Mouse (Mus musculus) limb, embryonic 13.5 days (tissue): ENCODE data around the gene Rab6b. TPM values are rescaled to one million over a fixed set of nuclear protein-coding genes. Genes with fewer than 3 reads are reported as not detected.

Source experiments
- ATAC-seq: fragments of 200-750 bp; cut with Nextera tagmentation; 2 replicates; pipeline ENCODE4 v1.8.0; 2017; ENCODE audit warnings: low read depth, moderate number of reproducible peaks, moderate TSS enrichment; ENCODE audit not compliant: low FRiP score
- H3K27ac ChIP-seq: fragments of 300-500 bp; sonication (generic); 2 replicates; pipeline ENCODE4 v1.5.1; 2015; ENCODE audit warnings: inconsistent platforms, mild to moderate bottlenecking, moderate library complexity
- H3K27me3 ChIP-seq: fragments of 300-500 bp; sonication (generic); 2 replicates; pipeline ENCODE4 v1.6.1; 2015; ENCODE audit warnings: mild to moderate bottlenecking, inconsistent platforms
- H3K36me3 ChIP-seq: fragments of 300-500 bp; sonication (generic); 2 replicates; pipeline ENCODE4 v1.6.1; 2015; ENCODE audit warnings: inconsistent platforms, mild to moderate bottlenecking, moderate library complexity
- H3K4me1 ChIP-seq: fragments of 300-500 bp; sonication (generic); 2 replicates; pipeline ENCODE4 v1.6.1; 2015; ENCODE audit warnings: inconsistent platforms
- H3K4me2 ChIP-seq: fragments of 300-500 bp; sonication (generic); replicated peaks from 2 replicates; pipeline ENCODE4 v1.6.1; 2015; ENCODE audit warnings: inconsistent platforms, mild to moderate bottlenecking, moderate library complexity
- H3K4me3 ChIP-seq: fragments of 300-500 bp; sonication (generic); 2 replicates; pipeline ENCODE4 v1.5.1; 2015; ENCODE audit warnings: moderate library complexity, mild to moderate bottlenecking, inconsistent platforms
- H3K9ac ChIP-seq: fragments of 300-500 bp; sonication (generic); 2 replicates; pipeline ENCODE4 v1.6.1; 2015; ENCODE audit warnings: mild to moderate bottlenecking, inconsistent platforms
- H3K9me3 ChIP-seq: fragments of 300-500 bp; sonication (generic); 2 replicates; pipeline ENCODE4 v1.6.1; 2016; ENCODE audit warnings: inconsistent platforms
- WGBS: fragments of 180-500 bp; shearing (Covaris S2); methylation state at CpG from one replicate; pipeline ENCODE4 v1.1.7; 2015; 5-methylcytosine and 5-hydroxymethylcytosine counted together
- polyA plus RNA-seq: library from polyadenylated mRNA; unstranded; fragments of >200 nt; fragmentation: Nextera tagmentation; extraction: Ambion mirVana; gene quantifications from 2 replicates; pipeline ENCODE4 v1.2.1, GENCODE M21; 2015

Gene Rab6b
- polyA plus RNA-seq, 1 experiment from 2014 or later = 6.1 TPM

GRCm38 (mm10) chr9:103121546-103121945 is 10.0 kb downstream of the Rab6b start:
- no peak overlapping the region for H3K4me2 ChIP-seq
- WGBS = 86% methylated on average over 7 of the region's 7 CpGs
- H3K9ac ChIP-seq = no peak overlapping the region
- H3K27ac ChIP-seq = no peak overlapping the region
- no peaks in the 10 kb centered on the region for H3K27me3 ChIP-seq
- H3K9me3 ChIP-seq = no peaks in the 10 kb centered on the region
- no peak overlapping the region for H3K4me3 ChIP-seq
- no peak for ATAC-seq
- no peaks in the 10 kb centered on the region for H3K4me1 ChIP-seq
- no peaks in the 10 kb centered on the region; the same call in 1 of the 2 replicates for H3K36me3 ChIP-seq

GRCm38 (mm10) chr9:103124746-103125145 is 13.2 kb downstream of the Rab6b start:
- H3K4me2 ChIP-seq = no peak overlapping the region
- H3K9ac ChIP-seq = no peak overlapping the region
- ATAC-seq = no peak
- no peaks in the 10 kb centered on the region for H3K9me3 ChIP-seq
- H3K27ac ChIP-seq = no peak overlapping the region
- no peaks in the 10 kb centered on the region for H3K4me1 ChIP-seq
- WGBS = 90% methylated on average over 4 of the region's 4 CpGs
- no peaks in the 10 kb centered on the region for H3K27me3 ChIP-seq
- no peaks in the 10 kb centered on the region; the same call in 1 of the 2 replicates for H3K36me3 ChIP-seq
- H3K4me3 ChIP-seq = no peak overlapping the region

- Histone ChIP-seq H3K9me3 (no peaks in the 10 kb centered on the region), H3K4me1 (peaks cover 13% of the 10 kb centered on the region; the same call in 1 of the 2 replicates), H3K27me3 (no peaks in the 10 kb centered on the region), H3K4me2 (no peak overlapping the region), H3K4me3 (no peak overlapping the region), H3K9ac (no peak overlapping the region), H3K27ac (no peak overlapping the region), H3K36me3 (no peaks in the 10 kb centered on the region)
- no peak for ATAC-seq
- 31% methylated on average over 6 of the region's 6 CpGs for WGBS
Observed at GRCm38 (mm10) chr9:103133493-103134124, 22.0 kb downstream of the Rab6b start.

- Histone ChIP-seq H3K4me2 (no peak overlapping the region), H3K9ac (no peak overlapping the region), H3K4me3 (no peak overlapping the region), H3K27ac (no peak overlapping the region), H3K4me1 (peaks cover 14% of the 10 kb centered on the region; the same call in 1 of the 2 replicates), H3K9me3 (no peaks in the 10 kb centered on the region), H3K36me3 (no peaks in the 10 kb centered on the region), H3K27me3 (no peaks in the 10 kb centered on the region)
- 25% methylated on average over 9 of the region's 9 CpGs for whole genome bisulfite sequencing
- ATAC-seq = 0 out of 2 replicates have a peak, but pooled peaks have one; percentile 41
Observed at GRCm38 (mm10) chr9:103134450-103135030, 23.0 kb downstream of the Rab6b start.

GRCm38 (mm10) chr9:103139481-103139880 is 27.9 kb downstream of the Rab6b start:
- 0 out of 2 replicates have a peak, but pooled peaks cover 9% of the 10 kb centered on the region for H3K4me1 ChIP-seq
- no peak overlapping the region for H3K27ac ChIP-seq
- H3K27me3 ChIP-seq = no peaks in the 10 kb centered on the region
- WGBS = 63% methylated on average over 6 of the region's 6 CpGs
- H3K9ac ChIP-seq = no peak overlapping the region
- no peak overlapping the region for H3K4me2 ChIP-seq
- ATAC-seq = no peak
- H3K4me3 ChIP-seq = no peak overlapping the region
- no peaks in the 10 kb centered on the region for H3K9me3 ChIP-seq
- no peaks in the 10 kb centered on the region for H3K36me3 ChIP-seq

- no peak overlapping the region for H3K4me3 ChIP-seq
- no peak overlapping the region for H3K9ac ChIP-seq
- peaks cover 11% of the 10 kb centered on the region for H3K4me1 ChIP-seq
- H3K4me2 ChIP-seq = no peak overlapping the region
- H3K9me3 ChIP-seq = no peaks in the 10 kb centered on the region
- no peaks in the 10 kb centered on the region for H3K36me3 ChIP-seq
- no peak overlapping the region for H3K27ac ChIP-seq
- 82% methylated on average over 6 of the region's 6 CpGs for WGBS
- no peak for ATAC-seq
- no peaks in the 10 kb centered on the region for H3K27me3 ChIP-seq
Observed at GRCm38 (mm10) chr9:103140384-103140783, 28.8 kb downstream of the Rab6b start.

GRCm38 (mm10) chr9:103141266-103141665 is 29.7 kb downstream of the Rab6b start:
- WGBS = 87% methylated on average over 7 of the region's 7 CpGs

GRCm38 (mm10) chr9:103143881-103144280 is 32.3 kb downstream of the Rab6b start:
- Histone ChIP-seq H3K27me3 (no peaks in the 10 kb centered on the region), H3K4me1 (peaks cover 14% of the 10 kb centered on the region), H3K36me3 (no peaks in the 10 kb centered on the region), H3K4me3 (no peak overlapping the region), H3K9me3 (no peaks in the 10 kb centered on the region), H3K4me2 (no peak overlapping the region), H3K27ac (no peak overlapping the region), H3K9ac (no peak overlapping the region)
- 66% methylated on average over 4 of the region's 4 CpGs for WGBS
- no peak for ATAC-seq

More at GRCm38 (mm10) chr9:103141266-103141665, 29.7 kb downstream of the Rab6b start:
- Histone ChIP-seq H3K9me3 (no peaks in the 10 kb centered on the region), H3K36me3 (no peaks in the 10 kb centered on the region), H3K9ac (no peak overlapping the region), H3K27me3 (no peaks in the 10 kb centered on the region), H3K27ac (no peak overlapping the region), H3K4me1 (peaks cover 14% of the 10 kb centered on the region), H3K4me2 (no peak overlapping the region), H3K4me3 (no peak overlapping the region)
- ATAC-seq = no peak

- Histone ChIP-seq H3K27me3 (no peaks in the 10 kb centered on the region), H3K36me3 (no peaks in the 10 kb centered on the region), H3K27ac (no peak overlapping the region), H3K9ac (no peak overlapping the region), H3K4me1 (peaks cover 11% of the 10 kb centered on the region), H3K4me3 (no peak overlapping the region), H3K9me3 (0 out of 2 replicates have a peak, but pooled peaks cover under 1% of the 10 kb centered on the region), H3K4me2 (no peak overlapping the region)
- 18% methylated on average over 5 of the region's 5 CpGs for WGBS
- no peak for ATAC-seq
Observed at GRCm38 (mm10) chr9:103145351-103145750, 33.8 kb downstream of the Rab6b start.

- ATAC-seq = no peak
- 91% methylated on average over 10 of the region's 10 CpGs for WGBS
- H3K4me1 ChIP-seq = peaks cover 8% of the 10 kb centered on the region
- no peak overlapping the region for H3K4me3 ChIP-seq
- H3K9ac ChIP-seq = no peak overlapping the region
- no peaks in the 10 kb centered on the region for H3K27me3 ChIP-seq
- H3K4me2 ChIP-seq = no peak overlapping the region
- H3K27ac ChIP-seq = no peak overlapping the region
- H3K36me3 ChIP-seq = no peaks in the 10 kb centered on the region
- H3K9me3 ChIP-seq = 0 out of 2 replicates have a peak, but pooled peaks cover 4% of the 10 kb centered on the region
Observed at GRCm38 (mm10) chr9:103146257-103146656, 34.7 kb downstream of the Rab6b start.

GRCm38 (mm10) chr9:103146703-103147102 is 35.1 kb downstream of the Rab6b start:
- H3K4me3 ChIP-seq = no peak overlapping the region
- no peak overlapping the region for H3K27ac ChIP-seq
- WGBS = 42% methylated on average over 9 of the region's 9 CpGs
- H3K9ac ChIP-seq = no peak overlapping the region
- peaks cover 8% of the 10 kb centered on the region for H3K4me1 ChIP-seq
- no peak for ATAC-seq
- no peak overlapping the region for H3K4me2 ChIP-seq
- no peaks in the 10 kb centered on the region for H3K36me3 ChIP-seq
- H3K9me3 ChIP-seq = 0 out of 2 replicates have a peak, but pooled peaks cover 4% of the 10 kb centered on the region
- H3K27me3 ChIP-seq = no peaks in the 10 kb centered on the region

GRCm38 (mm10) chr9:103147103-103147502 is 35.5 kb downstream of the Rab6b start:
- ATAC-seq = no peak
- Histone ChIP-seq H3K27ac (no peak overlapping the region), H3K9me3 (0 out of 2 replicates have a peak, but pooled peaks cover 4% of the 10 kb centered on the region), H3K36me3 (no peaks in the 10 kb centered on the region), H3K27me3 (no peaks in the 10 kb centered on the region), H3K9ac (no peak overlapping the region), H3K4me2 (no peak overlapping the region), H3K4me1 (peaks cover 8% of the 10 kb centered on the region), H3K4me3 (no peak overlapping the region)
- 78% methylated on average over 13 of the region's 13 CpGs for WGBS
